Mouse (Mus musculus) layer of hippocampus, adult 9-11 months (tissue): Measurements from ENCODE around the gene Ern1.

Experiments used
- DNase-seq: peaks from one replicate; pipeline ENCODE4 v3.0.0; 2022

Gene Ern1

DNA sequence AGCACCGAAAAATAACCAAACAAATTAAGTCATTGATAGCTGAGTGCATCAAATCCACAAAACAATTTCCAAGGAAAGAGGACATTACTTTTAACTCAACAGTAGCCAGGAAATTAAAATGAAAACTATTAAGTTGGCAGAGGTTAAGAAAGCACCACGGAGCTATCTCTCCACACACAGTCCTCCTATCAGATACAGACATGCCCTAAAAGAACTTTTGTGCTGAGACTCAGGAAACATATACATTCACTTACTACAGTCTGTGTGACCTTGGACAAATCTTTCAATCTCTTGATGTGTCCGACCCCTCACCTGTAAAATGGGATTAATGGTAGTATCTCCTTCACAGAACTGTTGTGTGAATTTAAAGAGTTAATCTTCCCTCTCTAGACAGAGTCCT lies 101.2 kb downstream of the Ern1 start:
- no peak for DNase-seq

DNA sequence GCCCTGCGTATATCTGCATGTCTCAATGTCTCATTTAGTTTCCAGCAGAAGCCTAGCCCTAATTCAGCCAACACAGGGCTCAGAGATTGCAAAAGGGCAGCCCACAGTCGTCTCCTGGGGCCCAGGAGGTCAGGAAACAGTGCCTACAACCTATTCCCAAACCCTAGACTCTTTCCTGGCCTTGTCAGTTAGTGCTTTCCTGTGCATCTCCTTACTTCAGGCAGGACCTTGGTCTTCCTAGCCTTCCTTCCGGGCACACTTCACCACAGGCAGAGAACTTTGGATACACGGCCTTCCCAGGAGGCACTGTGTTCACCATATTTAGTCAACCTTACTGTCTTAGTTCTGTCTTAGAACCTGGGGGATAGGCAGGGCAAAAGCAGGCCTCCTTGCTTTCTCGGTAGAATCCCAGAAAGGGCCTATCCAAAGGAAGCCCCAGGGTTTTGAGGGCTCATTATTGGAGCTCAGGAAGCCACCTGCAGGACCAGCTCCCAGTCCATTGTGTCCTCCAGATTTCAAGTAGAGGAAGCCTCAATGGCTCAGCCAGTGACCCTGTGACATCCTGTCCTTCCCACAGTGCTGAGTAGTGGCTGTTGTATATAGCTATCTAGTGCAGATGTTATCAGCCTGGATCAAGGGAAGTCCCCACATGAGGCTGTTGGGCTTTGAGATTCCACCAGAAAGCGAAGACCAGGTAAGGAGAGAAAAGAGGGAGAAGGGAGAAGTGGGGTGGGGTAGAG lies 104.4 kb downstream of the Ern1 start:
- DNase-seq: no peak

DNA sequence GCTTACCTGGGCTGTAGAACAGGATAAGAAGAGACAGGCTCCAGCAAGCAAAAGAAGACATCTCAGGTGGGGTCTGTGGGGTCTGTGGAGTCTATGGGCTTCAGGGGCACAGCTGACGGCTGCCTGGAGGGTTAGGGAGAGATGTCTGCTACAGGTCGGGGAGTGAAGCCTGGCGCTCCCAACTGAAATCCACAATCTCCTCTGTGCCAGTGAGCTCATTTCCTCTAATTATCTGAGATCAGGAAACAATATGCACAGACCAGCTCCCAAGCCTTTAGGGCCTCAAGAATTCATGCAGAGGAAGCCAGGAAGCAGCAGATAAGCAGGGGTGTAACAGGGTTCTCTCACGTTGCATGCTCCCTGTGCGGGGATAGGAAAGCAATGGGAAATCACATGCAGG lies 105.2 kb downstream of the Ern1 start:
- DNase-seq: no peak

DNA sequence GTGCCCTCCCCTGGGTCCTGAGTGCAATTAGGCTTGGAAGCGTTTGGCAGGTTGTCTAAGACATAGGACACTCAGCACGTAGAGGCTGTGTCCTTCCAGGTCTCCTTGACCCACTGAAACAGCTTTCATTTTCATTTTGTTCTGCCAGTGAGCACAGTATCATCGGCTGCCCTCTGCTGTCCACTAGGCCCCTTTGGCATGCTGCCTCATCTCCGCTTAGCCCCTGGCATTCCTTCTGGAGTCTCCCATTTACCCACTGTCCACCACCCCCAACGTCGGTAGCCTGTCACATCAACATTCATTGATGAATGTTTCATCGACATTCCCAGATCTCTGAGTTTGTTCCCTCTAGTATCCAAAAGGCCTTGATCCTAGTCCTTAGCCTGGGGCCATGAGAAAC lies 105.8 kb downstream of the Ern1 start:
- no peak for DNase-seq

- no peak for DNase-seq
Measured at GRCm38 (mm10) chr11:106381011-106381410, 106.6 kb downstream of the Ern1 start.

- DNase-seq: no peak
Measured at GRCm38 (mm10) chr11:106374979-106375378, 112.7 kb downstream of the Ern1 start.

DNA sequence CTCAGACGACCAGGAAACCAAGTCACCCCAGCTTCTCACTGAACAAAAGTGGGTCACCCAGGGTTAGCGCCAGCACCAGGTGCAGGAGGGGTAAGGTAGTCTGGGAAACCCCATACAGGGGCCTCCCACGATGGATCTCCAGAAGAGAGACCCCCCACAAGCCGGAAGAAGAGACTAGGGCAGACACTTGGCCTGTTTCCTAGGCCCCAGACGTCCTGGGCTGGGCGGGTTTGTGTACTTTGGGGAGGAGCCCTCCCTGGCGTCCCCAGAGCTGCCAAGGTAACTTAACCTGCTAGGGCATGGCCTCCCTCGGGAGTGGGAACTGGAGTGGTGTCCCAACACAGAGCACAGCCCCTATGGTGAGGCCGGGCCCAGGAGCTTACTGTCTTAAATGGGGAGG lies 113.1 kb downstream of the Ern1 start:
- no peak for DNase-seq

- DNase-seq: no peak
Measured at GRCm38 (mm10) chr11:106373998-106374397, 113.7 kb downstream of the Ern1 start.

DNA sequence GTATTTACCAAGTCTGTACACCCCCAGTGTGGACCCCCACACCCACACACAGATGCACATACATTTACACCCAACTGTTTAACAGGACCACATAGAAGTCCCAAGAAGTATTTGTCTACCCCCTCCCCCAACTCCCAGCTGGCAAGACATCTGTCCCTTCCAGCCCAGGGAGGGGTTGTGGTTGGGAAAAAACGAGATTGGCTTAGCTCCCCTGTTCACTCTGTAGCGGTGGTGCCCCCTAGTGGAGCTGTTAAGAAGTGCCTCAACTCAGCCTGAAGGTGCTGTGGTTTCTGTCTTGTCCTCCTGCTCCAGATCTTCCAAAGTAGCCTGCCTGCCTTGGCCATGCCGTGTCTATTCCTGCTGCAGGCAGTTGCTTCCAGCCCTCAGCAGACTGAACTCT lies 121.3 kb downstream of the Ern1 start:
- peak; percentile 82 for DNase-seq

DNA sequence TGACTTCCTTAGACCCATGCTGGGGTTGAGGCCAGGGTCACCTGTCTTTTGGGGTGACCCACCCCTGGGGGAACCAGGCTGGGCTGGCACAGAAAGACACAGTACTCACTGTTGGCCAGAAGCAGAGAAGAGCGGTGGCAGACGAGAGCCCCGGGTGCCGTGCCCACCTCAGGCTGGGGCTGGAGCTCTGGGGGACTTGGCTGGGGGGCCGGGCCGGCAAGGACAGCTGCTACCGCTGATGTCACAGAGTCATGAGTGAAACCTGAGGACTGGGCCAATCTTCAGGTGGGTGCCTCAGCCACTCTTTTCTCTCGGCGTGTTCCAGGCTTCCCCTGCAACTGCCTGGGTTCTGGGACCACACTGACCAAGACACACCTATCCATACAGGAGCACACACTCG lies 122.3 kb downstream of the Ern1 start, which contains the start of gene Prr29:
TSS of gene Prr29 (plus strand) at position 107 of the 400 bp plus-strand sequence.
- DNase-seq: no peak

DNA sequence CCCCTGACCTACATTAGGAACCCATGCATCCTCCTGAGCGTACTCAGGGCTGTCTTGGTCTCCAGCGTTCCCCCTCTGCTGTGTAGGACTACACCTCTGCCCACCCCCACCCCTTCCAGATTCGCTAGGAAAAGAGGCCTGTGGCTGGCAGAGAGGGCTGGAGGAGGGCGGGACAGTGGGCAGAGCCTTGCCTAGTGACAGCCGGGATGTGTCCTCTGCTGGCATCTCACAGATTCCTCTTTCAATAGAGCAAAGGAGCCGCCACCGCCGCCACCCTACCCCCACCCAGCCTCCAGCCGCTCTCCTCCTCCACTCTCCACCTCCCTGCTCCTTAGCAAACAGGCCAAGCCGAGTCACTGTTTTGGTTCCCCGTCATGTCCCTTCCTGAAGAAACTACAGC lies 122.9 kb downstream of the Ern1 start:
- DNase-seq: no peak

GRCm38 (mm10) chr11:106359350-106359749 lies 128.3 kb downstream of the Ern1 start:
- DNase-seq: no peak

DNA sequence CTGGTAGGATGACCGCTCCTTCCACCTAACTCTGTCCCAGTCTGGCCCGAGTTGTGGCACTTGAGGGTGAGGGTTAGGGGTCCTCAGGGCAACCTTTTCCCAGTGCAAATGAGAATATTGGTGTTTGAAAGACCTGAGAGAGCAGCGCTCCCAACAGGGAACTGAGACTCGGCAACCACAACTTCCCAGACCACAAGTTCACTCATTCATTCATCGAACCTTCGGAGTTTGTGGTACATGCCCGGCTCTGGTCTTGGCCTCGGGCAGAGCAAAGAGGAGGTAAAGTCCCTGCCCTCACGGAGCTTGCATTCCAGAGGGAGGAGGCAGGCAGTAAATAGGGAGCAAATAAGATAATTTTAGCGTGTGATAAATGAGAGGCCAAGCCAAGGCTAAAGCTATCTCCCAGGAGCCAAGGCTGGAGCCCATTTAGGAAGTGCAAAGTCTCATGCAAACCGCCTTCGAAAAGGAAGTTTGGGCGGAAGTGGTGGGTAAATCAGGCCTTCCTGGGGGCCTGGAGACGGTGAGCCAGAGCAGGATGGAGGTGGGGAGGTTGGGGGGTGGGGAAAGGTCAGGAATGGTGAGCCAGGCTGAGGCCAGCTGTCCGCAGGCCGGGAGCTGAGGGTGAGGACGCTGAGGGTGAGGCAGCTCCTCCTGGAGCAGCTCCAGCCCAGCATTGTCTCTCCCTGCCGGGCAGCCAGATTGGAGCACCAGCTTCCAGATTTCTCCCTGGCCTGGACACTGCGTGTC lies 132.1 kb downstream of the Ern1 start:
- DNase-seq: no peak

GRCm38 (mm10) chr11:106354181-106354580 lies 133.5 kb downstream of the Ern1 start:
- DNase-seq: no peak

- no peak for DNase-seq
Measured at GRCm38 (mm10) chr11:106353188-106353587, 134.5 kb downstream of the Ern1 start, which contains the start of gene Scn4a. TSS of gene Scn4a (minus strand) at chr11:106353288.

- DNase-seq: no peak
Measured at GRCm38 (mm10) chr11:106351941-106352340, 135.7 kb downstream of the Ern1 start.

GRCm38 (mm10) chr11:106351253-106351652 lies 136.4 kb downstream of the Ern1 start:
- DNase-seq: no peak

DNA sequence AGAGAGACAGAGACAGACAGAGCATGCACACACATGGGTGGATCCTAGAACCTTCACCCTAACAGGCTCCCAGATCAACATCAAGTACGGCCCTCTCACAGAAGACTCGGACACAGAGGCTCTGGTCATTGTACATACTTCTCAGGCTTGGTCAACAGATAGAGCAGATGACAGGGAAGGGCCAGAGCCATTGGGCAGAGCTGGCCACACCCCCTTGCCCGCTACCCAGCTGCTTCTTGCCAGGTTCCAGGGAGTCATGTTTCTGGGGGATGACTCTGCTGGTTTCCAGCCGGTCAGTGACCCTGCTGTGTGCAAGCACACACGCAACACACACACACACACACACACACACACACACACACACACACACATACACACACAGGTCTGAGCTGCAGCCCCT lies 136.8 kb downstream of the Ern1 start:
- DNase-seq: no peak

GRCm38 (mm10) chr11:106349772-106350171 lies 137.9 kb downstream of the Ern1 start:
- no peak for DNase-seq

DNA sequence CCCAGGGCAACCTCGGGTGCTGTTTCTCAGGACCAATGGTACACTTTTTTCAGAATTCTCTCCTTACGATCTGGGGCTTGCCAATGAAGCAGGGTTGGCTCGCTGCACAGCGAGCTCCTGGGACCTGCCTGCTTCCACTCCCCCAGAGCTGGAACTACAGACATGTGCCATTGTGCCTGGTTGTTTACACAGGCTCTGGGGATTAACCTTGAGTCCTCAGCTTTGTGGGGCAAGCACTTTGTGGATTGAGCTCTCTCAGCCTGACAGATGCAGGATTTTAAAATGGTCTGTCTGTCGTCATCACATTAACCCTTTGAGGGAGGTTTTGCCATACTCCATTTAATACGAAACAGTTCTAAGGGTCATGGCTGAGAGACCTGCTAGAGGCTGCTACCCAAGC lies 142.7 kb downstream of the Ern1 start:
- no peak for DNase-seq
